Mouse (Mus musculus) bone marrow macrophage, adult 2 months (primary cell): Measurements from ENCODE around the gene Ahdc1.

Source experiments
- CTCF ChIP-seq: IDR thresholded peaks from 2 replicates; pipeline ENCODE4 v1.5.1; 2012; ENCODE audit warnings: low read depth, mild to moderate bottlenecking, low read length, moderate library complexity
- POLR2A ChIP-seq: IDR thresholded peaks from 2 replicates; pipeline ENCODE4 v1.6.1; 2012; ENCODE audit warnings: mild to moderate bottlenecking, low read depth, low read length, borderline replicate concordance

GRCm38 (mm10) chr4:133007513-133008380 is 3.3 kb upstream of the Ahdc1 start:
- TF ChIP-seq POLR2A, result no peak
- no peak for TF ChIP-seq CTCF
